Mouse (Mus musculus) adrenal gland (tissue): Measurements from ENCODE around the gene Lmx1b.

Experiments used
- intact Hi-C: fragments of 180-260 bp; cut with DNase I; formaldehyde crosslinking; loops from one replicate; pipeline ENCODE4 v1.15.1; 2025

Lmx1b gene

GRCm38 (mm10) chr2:33630081-33631021 lies 10.0 kb downstream of the Lmx1b start:
- intact Hi-C loops = no loop called here

- intact Hi-C loops = no loop called here
Observed at GRCm38 (mm10) chr2:33629641-33630040, 10.7 kb downstream of the Lmx1b start.

- intact Hi-C loops = no loop called here
Observed at GRCm38 (mm10) chr2:33628791-33629190, 11.5 kb downstream of the Lmx1b start.

GRCm38 (mm10) chr2:33627058-33627375 lies 13.3 kb downstream of the Lmx1b start:
- intact Hi-C loops = no loop called here

GRCm38 (mm10) chr2:33626262-33627057 lies 13.9 kb downstream of the Lmx1b start:
- intact Hi-C loops = no loop called here

- intact Hi-C loops = no loop called here
Observed at GRCm38 (mm10) chr2:33617670-33618069, 22.6 kb downstream of the Lmx1b start.

GRCm38 (mm10) chr2:33616411-33616843 lies 23.9 kb downstream of the Lmx1b start:
- intact Hi-C loops = no loop called here

- intact Hi-C loops = no loop called here
Observed at GRCm38 (mm10) chr2:33615843-33616344, 24.4 kb downstream of the Lmx1b start.

- intact Hi-C loops = no loop called here
Observed at GRCm38 (mm10) chr2:33605487-33606256, 34.6 kb downstream of the Lmx1b start.

- intact Hi-C loops = no loop called here
Observed at GRCm38 (mm10) chr2:33604846-33605486, 35.3 kb downstream of the Lmx1b start.

GRCm38 (mm10) chr2:33600520-33600919 lies 39.8 kb downstream of the Lmx1b start:
- intact Hi-C loops = no loop called here

- intact Hi-C loops = no loop called here
Observed at GRCm38 (mm10) chr2:33597384-33597783, 42.9 kb downstream of the Lmx1b start.

- intact Hi-C loops = no loop called here
Observed at GRCm38 (mm10) chr2:33595085-33595423, 45.3 kb downstream of the Lmx1b start.

GRCm38 (mm10) chr2:33594181-33595084 lies 45.9 kb downstream of the Lmx1b start:
- intact Hi-C loops = no loop called here

GRCm38 (mm10) chr2:33592931-33593555 lies 47.3 kb downstream of the Lmx1b start:
- intact Hi-C loops = no loop called here

- intact Hi-C loops = no loop called here
Observed at GRCm38 (mm10) chr2:33589280-33589679, 51.0 kb downstream of the Lmx1b start.

GRCm38 (mm10) chr2:33584937-33585910 lies 55.1 kb downstream of the Lmx1b start:
- intact Hi-C loops = no loop called here

GRCm38 (mm10) chr2:33583761-33584160 lies 56.5 kb downstream of the Lmx1b start:
- intact Hi-C loops = no loop called here
